Mouse (Mus musculus) heart, adult 10 weeks (tissue): Measurements from ENCODE around the gene Olfr463. TPM values are rescaled to one million over a fixed set of nuclear protein-coding genes. Genes with fewer than 3 reads are reported as not detected.

Experiments used
- polyA plus RNA-seq: library from polyadenylated mRNA; stranded (reverse); fragments of 350-450 nt; fragmentation: Illumina TruSeq; extraction: RNeasy Lipid Tissue Mini Kit (QIAGEN cat#74804); gene quantifications from one replicate; pipeline ENCODE4 v1.2.3, GENCODE M21; 2014; ENCODE audit warnings: low read depth, low replicate concordance

The Olfr463 gene
- polyA plus RNA-seq: not detected

GRCm38 (mm10) chr11:87897287-87897686 lies at the start of gene Olfr463:
Gene Olfr463 (minus strand): TSS chr11:87897387.

DNA sequence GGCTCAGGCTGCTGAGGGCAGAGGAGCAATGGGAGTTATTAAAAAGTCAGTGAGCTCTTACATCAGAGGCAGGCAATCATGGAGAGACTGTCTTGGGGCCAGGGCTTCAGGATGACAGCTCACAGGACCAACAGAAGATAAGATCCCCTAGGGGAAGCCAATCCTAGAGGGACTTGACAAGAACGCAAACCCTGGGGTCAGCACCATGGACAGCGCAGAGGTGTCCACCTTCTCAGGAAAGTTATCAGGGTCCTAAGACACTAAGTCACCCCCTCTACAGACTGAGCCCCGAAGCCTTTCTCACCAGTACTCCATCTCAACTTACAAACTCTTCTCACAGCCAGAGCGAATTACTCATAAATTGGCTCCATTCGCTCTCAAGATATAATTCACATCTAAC lies 23.8 kb upstream of the Olfr463 start, which contains the start of gene Olfr464:
Gene Olfr464, minus strand, starts transcription at position 2 of the 400 bp plus-strand sequence.

GRCm38 (mm10) chr11:87892168-87892567 lies 5.0 kb downstream of the Olfr463 start, which contains the start of gene Olfr462:
Gene Olfr462 (minus strand): TSS chr11:87892268.

DNA sequence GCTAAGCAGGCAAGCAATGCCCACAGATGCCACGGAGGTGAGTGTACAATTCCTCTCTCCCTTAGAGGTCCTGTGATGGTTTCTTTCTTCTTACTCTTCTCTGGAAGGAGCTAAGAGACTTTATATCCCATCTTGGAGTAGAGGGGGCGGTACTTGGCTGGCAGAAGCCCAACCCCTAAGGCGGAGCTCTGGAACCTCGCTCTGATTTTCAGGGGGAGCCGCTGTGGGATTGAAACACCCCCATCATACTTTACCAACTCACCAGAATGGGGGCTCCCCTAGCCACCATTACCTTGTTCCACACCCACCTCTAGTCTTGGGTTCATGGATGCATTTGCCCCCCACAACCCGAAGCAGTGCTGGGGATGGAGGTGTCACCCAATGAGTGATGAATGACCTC lies 21.8 kb downstream of the Olfr463 start, which contains the start of gene Epx:
Gene Epx, minus strand, starts transcription at position 101 of the 400 bp plus-strand sequence.

DNA sequence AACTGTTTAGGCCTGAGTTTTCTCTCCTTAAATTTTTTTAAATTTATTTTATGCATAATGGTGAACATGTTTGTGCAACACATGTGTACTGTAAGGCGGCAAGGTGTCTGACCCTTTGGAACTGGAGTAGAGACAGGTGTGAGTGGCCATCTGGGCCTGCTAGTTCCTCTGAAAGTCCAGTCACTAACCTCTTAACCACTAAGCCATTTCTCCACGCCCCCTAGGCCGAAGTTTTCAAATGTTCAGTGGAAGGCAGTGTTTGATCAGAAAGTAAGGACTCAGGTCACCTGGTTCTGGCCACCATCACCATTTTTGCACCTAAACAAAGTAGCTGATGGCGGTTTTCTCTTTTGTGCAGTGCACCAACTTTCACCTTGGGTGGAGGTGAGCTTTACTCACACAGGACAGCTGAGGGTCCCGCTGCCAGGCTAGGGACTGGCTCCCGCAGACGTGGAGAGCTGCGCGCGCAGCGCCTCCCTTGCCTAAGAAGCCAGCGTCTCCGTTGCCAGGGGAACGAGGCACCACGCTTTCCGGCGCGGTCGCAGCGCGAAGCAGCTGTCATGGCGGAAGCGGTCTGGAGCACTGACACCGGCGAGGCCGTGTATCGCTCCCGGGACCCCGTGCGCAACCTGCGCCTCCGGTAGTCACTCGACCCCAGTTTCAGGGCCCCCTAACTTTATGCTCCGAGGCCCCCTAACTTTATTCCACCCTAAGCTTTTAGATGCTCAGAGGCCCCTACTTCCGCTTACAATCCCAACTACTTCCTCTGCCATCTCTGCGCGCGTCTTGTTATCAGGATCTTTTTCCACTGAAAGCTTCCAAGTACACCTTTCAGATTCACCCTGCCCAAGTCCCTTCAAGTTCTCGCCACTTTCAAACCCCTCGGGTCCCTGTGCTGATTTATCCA lies 44.2 kb downstream of the Olfr463 start, which contains the start of gene Mks1:
Gene Mks1, plus strand, starts transcription at position 526 of the 907 bp plus-strand sequence.

Other genes starting within 250 kb of the Olfr463 start
- gene Rnf43, start 234.7 kb downstream of the Olfr463 start, polyA plus RNA-seq: 0.68 TPM
- 51.4 TPM for gene Supt4a, start 159.8 kb downstream of the Olfr463 start, polyA plus RNA-seq
- gene Tspoap1, start 136.8 kb downstream of the Olfr463 start, polyA plus RNA-seq: not detected
- gene Mpo, start 103.8 kb downstream of the Olfr463 start, polyA plus RNA-seq: not detected
- gene Lpo, start 69.1 kb downstream of the Olfr463 start, polyA plus RNA-seq: not detected
- 3.6 TPM for gene Mks1, start 44.2 kb downstream of the Olfr463 start, polyA plus RNA-seq
- gene Epx, start 21.9 kb downstream of the Olfr463 start, polyA plus RNA-seq: not detected
- not detected for gene Olfr462, start 5.1 kb downstream of the Olfr463 start, polyA plus RNA-seq
- not detected for gene Olfr464, start 23.6 kb upstream of the Olfr463 start, polyA plus RNA-seq
- gene Dynll2, start 90.1 kb upstream of the Olfr463 start, polyA plus RNA-seq: 535 TPM
- gene Srsf1, start 150.0 kb upstream of the Olfr463 start, polyA plus RNA-seq: 146 TPM
- gene Vezf1, start 170.9 kb upstream of the Olfr463 start, polyA plus RNA-seq: 43.0 TPM
- 51.4 TPM for gene Cuedc1, start 200.7 kb upstream of the Olfr463 start, polyA plus RNA-seq